Mouse (Mus musculus) cerebellum, postnatal 10 days (tissue): Measurements from ENCODE around the gene Chtop.

ENCODE experiments used
- DNase-seq, 2 experiments: peaks; one replicate each; pipeline ENCODE4 v3.0.0; 2021; ENCODE audit warnings: mixed read lengths in 2 of 2

Chtop gene

DNA sequence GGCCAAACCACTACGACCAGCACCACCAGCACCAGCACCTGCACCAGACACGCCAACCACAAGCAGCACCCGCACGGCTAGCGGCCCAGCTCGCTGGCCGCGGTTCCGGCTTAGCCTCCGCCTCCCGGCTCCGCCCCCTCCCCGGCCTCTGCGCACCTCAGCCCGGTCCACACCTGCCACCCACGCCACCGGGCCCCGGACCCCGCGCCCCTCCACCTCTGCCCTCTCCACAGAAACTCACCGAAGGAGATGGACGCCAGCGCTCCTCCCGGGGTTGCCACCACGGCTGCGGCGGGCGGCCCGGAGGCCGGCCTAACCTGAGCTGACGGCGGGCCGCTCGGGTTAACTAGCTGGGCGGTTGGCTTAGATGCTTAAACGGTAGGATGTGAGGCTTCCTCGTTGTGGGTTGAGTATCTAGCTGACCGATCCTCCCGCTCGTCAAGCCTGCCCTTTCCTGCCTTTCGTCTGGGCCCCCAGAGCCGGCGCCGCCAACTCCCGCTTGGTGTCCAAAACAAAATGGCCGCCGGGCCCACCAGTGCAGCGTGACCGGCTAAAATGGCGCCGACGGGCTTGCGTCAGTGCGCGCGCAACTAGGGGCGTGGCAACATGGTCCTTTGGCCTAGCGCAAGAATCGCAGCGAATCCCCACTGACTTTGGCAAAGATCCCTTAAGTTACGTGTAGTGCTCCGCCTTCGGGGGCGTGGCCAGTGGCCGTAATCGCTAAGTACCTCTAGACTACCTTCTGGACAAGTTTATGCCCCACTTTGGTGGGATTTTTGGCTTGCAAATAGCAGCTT, at the start of gene Chtop:
Chtop (minus strand) TSS at position 549 of the 797 bp plus-strand sequence.
- peak; percentile 100 for DNase-seq

DNA sequence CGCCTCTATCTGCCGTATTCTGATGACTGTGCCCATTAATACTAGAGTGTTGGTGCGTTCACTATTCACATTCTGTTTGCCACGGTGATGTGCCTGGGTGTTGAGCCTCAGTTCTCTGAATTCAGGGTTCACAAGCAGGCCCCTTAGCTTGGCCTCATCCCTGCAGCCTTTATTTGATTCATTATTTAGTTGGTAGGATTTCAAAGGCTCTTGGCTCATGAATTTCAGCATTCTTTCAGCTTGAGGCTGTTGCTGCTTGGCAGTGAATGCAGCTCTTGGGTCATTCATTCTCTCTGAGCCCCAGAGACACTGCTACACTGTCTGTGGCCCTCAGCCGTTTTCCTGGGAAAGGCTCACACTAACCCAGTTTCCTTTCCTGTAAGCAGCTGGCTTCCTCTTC, 46.7 kb upstream of the Chtop start:
- DNase-seq = peak; percentile 16 to 45

DNA sequence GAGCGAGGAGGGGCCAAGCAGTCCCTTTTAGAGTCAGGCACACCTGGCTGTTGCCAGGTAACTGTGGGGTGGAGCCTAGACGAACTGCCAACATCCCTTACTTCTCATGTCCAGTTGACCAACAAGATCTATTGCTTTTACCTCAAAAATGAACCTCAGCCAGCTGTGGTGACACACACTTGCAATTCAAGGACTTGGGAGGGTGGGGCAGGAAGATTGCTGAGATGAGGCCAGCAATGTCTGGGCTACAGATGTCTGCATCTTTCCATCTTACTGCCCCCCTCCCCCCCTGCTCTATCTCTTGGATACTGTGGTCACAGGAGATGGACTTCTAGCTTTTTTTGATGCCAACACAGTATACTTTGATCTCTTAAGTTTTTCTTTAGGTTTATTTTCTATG, 42.9 kb upstream of the Chtop start:
- no peak for DNase-seq

GRCm38 (mm10) chr3:90550421-90550790, 41.1 kb upstream of the Chtop start:
- no peak for DNase-seq

GRCm38 (mm10) chr3:90549676-90550420, 40.5 kb upstream of the Chtop start:
- no peak for DNase-seq

DNA sequence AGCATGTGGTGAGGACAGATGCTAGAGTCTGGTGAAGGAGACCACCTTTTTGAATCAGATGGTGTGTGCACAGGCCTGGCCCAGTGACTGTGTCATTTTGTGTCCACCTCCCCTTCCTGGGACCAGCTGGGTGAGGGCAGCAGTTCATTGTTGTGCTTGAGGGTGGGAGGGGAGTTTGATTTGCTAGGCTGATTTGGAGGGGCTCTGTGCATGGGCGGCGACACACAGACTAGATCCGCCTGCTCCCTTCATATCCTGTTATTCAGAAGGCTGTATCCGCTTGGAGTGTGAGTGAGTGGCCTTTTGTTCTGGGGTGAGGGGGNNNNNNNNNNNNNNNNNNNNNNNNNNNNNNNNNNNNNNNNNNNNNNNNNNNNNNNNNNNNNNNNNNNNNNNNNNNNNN, 31.6 kb upstream of the Chtop start:
- DNase-seq = peak; percentile 29 to 35

GRCm38 (mm10) chr3:90537905-90538296, 28.6 kb upstream of the Chtop start:
- DNase-seq = no peak

DNA sequence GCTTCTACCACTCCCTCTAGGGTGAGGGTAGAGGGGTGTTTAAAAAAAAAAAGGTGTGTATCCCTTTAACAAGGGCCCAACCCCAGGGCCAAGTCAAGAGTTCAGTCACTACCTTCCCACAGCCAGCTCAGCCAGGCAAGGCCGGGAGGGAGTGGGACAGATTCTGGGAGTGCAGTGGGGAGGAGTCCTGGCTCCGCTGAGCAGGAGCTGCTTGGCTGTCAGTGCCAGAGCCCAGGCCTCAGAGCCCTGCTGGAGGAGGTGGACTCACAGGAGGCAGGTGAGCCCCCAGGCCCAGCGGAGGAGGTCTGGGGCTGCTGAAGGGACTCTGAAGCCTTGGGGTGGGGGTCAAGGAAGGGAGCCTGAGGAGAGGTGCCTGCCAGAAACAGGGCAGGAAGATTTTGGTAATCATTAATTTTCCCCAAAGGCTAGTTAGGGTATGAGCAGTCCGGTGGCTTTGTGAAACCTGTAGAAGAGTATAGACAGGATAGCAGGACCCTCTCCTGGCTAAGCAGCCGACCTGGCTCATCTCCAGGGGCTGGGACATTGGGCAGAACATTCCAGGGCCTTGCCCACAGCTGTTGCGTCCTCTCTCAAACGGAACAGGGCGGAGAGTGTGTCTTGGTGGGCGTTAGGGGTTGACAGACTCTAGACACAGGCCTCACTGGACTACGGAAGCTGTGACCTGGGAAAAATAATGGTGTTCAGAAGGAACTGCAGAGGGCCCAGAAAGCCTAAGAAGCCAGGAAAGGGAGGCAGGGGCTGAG, 28.0 kb upstream of the Chtop start, which contains the start of gene S100a16:
S100a16 (plus strand) TSS at position 114 of the 764 bp plus-strand sequence.
- peak; percentile 62 to 72 for DNase-seq

GRCm38 (mm10) chr3:90535446-90535845, 26.1 kb upstream of the Chtop start:
- no peak for DNase-seq

DNA sequence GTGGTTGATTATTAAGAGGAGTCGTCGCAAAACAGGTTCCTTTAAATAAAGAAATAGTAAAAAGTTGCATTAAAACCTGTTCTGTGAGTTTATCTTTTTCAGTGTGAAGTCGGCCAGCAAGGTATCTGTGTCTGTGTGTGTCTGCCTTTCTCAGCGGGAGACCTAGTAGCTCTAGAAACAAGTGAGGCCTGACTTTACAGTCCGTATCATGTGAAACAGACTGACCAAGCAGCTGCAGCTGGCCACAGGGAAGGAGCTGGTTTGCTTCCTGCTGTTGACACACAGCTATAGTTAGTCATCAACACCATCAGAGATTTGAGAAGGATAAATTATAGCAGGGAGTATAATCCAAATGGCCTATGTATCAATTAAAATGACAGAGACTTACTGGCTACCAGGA, 22.4 kb upstream of the Chtop start:
- no peak for DNase-seq

GRCm38 (mm10) chr3:90527291-90527873, 18.1 kb upstream of the Chtop start:
- no peak for DNase-seq

- no peak for DNase-seq
Observed at GRCm38 (mm10) chr3:90526580-90526979, 17.3 kb upstream of the Chtop start, which contains the start of gene S100a14. TSS of gene S100a14 (plus strand) at chr3:90526856.

DNA sequence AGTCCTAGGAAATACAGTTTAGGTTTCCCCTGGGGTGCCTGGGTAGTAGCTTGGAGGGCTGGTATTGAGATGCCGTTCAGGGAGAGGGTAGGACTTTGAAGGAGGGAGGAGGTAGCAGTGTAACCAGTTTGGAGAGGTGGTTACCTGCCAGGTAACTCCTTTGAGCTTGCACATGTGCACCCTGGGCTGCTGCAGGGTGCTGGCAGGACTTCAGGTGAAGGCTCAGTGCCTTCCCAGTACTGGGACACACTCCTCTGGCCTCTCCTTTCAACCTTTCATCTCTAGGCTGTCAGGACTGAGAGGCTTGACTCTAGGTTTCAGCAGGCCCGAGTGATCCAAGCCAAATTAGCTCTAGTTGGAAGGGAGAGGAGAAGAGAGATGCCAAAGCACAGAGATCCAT, 16.8 kb upstream of the Chtop start:
- DNase-seq = no peak

DNA sequence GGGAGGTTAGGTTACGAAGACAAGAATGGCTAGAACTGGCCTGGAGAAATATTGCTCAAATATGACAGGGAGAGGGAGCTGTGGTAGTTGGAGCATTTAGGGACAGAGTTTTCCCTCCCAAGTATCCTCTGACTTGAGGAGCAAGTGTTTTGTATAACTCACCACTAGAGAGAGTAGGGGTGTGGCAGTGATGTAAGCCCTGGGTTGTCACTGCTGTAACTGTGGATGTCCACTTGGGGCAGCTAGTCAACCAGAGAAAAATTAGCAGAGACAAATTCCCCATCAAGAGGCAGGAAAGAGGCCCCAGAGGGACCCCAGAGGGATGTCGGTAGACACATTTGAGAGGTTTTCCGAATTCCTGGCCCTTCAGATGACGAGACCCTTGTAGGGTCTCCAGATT, 16.1 kb upstream of the Chtop start:
- peak; percentile 63 to 75 for DNase-seq

DNA sequence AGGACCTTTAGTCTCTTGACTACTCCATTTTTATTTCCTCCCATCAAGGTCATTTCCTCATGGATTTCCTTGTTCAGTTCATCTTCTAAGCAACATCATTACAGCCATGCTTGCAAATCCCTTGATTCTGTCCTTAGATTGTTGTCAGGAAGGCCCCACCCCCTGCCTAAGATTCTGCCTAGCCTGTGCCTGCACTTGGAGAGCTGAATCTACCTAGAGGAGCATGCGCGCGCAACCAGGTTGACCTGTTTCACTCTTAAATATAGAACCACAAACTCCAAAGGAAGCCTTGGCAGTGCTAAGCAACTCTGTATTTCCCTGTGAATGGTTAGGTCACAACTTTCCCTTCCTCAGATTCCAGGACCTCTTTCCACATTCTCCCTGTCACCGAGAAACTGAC, 8.4 kb upstream of the Chtop start:
- DNase-seq = no peak

DNA sequence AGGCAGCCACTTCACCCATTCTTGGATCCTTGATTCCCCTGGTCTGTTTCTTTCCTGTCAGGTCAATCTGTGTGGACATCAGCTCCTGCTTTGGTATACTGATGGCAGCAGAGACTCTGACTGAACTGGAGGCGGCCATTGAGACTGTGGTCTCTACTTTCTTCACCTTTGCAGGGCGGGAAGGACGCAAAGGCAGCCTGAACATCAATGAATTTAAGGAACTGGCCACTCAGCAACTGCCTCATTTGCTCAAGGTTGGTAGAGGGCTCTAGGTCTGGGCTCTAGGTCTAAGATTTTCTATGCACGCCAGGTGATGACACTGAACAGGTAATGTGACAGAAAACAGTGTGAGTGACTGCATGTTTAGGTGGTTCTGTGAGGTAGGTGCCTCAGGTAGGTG, 6.5 kb upstream of the Chtop start:
- no peak for DNase-seq

DNA sequence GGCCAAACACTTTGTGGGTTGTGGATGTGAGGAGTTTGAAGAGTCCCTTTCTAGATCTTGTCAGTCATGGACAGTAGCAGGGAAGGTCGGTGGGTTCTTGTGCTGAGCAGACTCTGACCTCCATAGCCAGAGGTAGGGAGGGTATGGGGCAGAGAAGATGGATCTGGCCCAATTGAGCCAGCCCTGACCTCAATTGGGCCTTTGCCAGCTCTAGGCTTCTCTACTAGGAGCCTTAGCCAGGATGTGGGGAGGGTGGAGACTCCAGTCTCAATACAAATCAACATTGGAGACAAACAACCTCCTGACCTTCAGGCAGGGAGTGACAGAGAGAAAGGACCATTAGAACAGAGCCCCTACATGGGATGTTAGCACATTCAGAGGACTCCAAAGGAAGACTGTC, 5.9 kb upstream of the Chtop start:
- peak in 1 of 2 experiments; percentile 30 for DNase-seq

DNA sequence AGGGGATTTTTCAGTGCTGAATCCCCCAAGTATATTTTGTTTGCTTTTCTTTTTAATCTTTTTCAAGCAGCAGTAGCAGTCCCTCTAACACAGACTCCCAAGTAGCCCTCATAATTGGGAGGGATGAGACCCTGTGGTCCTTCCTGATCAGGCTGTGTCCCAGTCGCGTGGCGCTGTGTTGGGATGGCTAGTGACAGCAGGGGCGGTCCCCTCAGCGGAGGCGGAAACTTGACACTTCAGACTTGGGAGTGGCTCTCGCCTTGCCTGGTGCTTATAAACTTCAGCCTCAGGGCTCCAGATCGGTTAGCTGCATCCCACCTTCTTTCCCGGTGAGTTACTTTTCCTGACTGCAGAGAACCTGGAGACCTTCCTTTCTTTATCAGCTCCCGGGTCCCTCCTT, 5.4 kb upstream of the Chtop start:
- peak; percentile 31 to 42 for DNase-seq

DNA sequence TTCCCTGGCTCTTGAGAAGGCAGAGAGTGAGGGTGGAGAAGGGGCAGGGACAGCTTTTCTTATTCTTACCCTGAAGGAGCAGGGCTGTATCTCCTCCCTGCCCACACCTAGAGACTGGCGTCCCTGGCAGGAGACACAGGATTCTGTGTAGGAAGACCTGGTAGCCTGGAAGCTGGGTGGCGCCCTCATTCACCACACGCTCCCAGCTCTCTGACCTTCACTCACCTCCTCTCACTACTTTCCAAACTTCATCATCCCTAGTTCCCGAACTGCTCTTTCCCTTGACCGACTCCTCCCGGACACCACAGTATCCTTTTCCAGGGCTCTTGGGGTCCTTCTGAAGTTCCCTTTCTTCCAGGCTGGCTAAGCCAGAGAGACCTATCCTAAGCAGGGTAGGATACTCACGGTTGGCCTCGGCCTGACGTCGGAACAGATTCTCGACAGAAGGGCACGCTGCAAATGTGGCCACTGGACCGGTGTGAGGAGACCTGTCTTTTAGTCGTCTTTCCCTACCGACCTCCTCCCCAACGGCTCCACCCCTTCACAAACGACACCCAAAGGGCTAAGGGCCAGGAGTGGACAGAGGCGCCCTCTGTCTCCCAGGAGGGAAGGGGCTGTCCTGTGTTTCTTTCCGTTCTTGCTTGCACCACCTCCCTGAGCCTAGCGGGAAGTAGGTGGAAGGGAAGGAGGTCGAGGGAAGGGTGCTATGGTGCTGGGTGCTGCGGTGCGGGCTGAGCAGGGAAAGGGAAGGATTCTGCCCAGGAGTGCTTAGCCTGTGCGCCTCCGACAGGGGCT, 4.7 kb upstream of the Chtop start, which contains the start of the genes S100a1 and S100a13:
S100a1 (minus strand) TSS at position 597 of the 795 bp plus-strand sequence.
S100a13 (plus strand) TSS at position 640 of the 795 bp plus-strand sequence.
- DNase-seq = peak; percentile 49 to 58

DNA sequence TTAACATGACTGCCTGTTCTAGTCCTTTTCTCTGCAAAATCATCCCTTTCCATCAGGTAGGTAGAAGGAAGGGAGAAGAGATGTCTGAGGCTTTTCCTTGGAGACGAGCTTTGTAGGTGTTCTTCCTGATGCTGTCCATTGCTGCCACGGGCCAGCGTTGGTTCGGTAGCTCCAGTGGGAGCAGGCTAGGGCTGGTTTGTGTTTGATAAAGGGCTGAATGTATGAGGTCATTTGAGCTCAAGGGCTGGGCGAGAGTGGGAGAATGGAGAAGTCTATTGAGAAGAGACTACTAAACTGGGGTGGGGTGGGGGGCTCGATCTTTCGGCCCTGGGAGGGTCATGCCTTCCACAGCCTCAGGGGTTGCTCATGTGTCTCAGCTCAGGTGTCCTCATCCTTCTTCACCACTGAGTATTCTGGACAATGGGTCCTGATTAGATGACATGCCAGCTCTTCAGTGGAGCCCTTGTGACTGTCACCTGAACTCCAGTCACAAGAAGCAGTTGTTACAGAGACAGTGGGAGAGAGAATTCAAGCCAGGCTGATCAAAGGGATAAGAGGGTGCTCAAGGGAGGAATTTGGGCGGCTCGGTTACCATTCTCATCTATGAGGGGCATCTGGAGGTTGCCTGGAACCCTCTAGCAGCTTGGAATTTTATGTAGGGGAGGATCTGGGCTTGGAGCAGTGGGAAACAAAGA, 3.8 kb upstream of the Chtop start:
- DNase-seq = no peak

DNA sequence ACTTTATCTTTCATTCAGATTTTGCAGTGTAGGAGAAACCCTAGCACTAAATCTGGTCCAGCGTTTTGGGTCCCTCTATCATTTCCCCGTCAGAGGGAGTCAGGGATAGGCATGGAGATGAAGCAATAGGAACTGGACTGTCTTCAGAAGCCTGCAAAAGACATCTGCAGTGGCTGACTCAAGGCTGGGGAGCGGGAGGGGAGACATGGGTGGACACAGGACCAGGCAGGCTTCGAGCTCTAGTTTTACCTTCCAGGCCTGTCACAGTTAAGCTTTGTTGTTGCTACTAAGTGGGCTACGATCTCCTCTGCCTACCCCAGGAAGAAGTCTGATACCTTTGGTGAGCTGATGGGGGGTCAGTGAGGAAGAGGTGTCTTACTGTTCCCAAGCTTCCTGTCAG, 3.0 kb upstream of the Chtop start:
- no peak for DNase-seq
